Mouse (Mus musculus): Measurements from ENCODE around the gene Aox1. TPM values are rescaled to one million over a fixed set of nuclear protein-coding genes. Genes with fewer than 3 reads are reported as not detected.

The Aox1 gene
- polyA plus RNA-seq, 2 experiments, result 0.16 to 0.32 TPM

- H3K4me2 ChIP-seq (ENCODE audit: low read depth), result no peak overlapping the region
- H3K27ac ChIP-seq, result no peak overlapping the region
- H3K9ac ChIP-seq (replicated peaks), result no peak overlapping the region
- WGBS (ENCODE audit: insufficient replicate concordance), result 68% methylated on average over 5 of the region's 5 CpGs
- DNase-seq (ENCODE audit: low read depth in 3 of 3, low spot score in 3 of 3) (no peak), ATAC-seq (ENCODE audit: insufficient read depth) (no peak)
- TF ChIP-seq EP300 (IDR thresholded peaks at IDR 0.05; ENCODE audit: low read depth), result no peak
- no peak for TF ChIP-seq CTCF (IDR thresholded peaks at IDR 0.05; ENCODE audit: low read depth)
- H3K9me3 ChIP-seq (ENCODE audit: control insufficient read depth, low read length), result no peaks in the 10 kb centered on the region
- no peaks in the 10 kb centered on the region for H3K36me3 ChIP-seq (replicated peaks; ENCODE audit: control insufficient read depth, insufficient read depth, low read depth)
- no peaks in the 10 kb centered on the region for H3K4me1 ChIP-seq (replicated peaks; ENCODE audit: control insufficient read depth in 2 of 2, insufficient read depth in 2 of 2, low read length in 1 of 2)
- no peak overlapping the region for H3K4me3 ChIP-seq (ENCODE audit: insufficient read depth in 1 of 2, low read depth in 2 of 2, low read length in 2 of 2)
- no peaks in the 10 kb centered on the region for H3K27me3 ChIP-seq (ENCODE audit: control insufficient read depth, insufficient read depth, low read length)
Observed at GRCm38 (mm10) chr1:58049126-58049525, 19.4 kb downstream of the Aox1 start.

- TF ChIP-seq EP300 (IDR thresholded peaks at IDR 0.05; ENCODE audit: low read depth) (no peak), CTCF (IDR thresholded peaks at IDR 0.05; ENCODE audit: low read depth) (no peak)
- Histone ChIP-seq H3K9me3 (ENCODE audit: control insufficient read depth, low read length) (no peaks in the 10 kb centered on the region), H3K36me3 (replicated peaks; ENCODE audit: control insufficient read depth, insufficient read depth, low read depth) (no peaks in the 10 kb centered on the region), H3K27ac (no peak overlapping the region), H3K4me1 (replicated peaks; ENCODE audit: control insufficient read depth in 2 of 2, insufficient read depth in 2 of 2, low read length in 1 of 2) (0 out of 4 replicates have a peak, but pooled peaks cover 0 to 2% of the 10 kb centered on the region in 2 experiments), H3K4me3 (ENCODE audit: insufficient read depth in 1 of 2, low read depth in 2 of 2, low read length in 2 of 2) (no peak overlapping the region), H3K9ac (replicated peaks) (no peak overlapping the region), H3K27me3 (ENCODE audit: control insufficient read depth, insufficient read depth, low read length) (no peaks in the 10 kb centered on the region), H3K4me2 (ENCODE audit: low read depth) (no peak overlapping the region)
- 76% methylated on average over 11 of the region's 11 CpGs for WGBS (ENCODE audit: insufficient replicate concordance)
- no peak for DNase-seq (ENCODE audit: low read depth in 3 of 3, low spot score in 3 of 3)
- no peak for ATAC-seq (ENCODE audit: insufficient read depth)
Observed at GRCm38 (mm10) chr1:58055598-58055997, 25.9 kb downstream of the Aox1 start.

- no peak overlapping the region for H3K4me3 ChIP-seq (ENCODE audit: insufficient read depth in 1 of 2, low read depth in 2 of 2, low read length in 2 of 2)
- H3K36me3 ChIP-seq (replicated peaks; ENCODE audit: control insufficient read depth, insufficient read depth, low read depth), result no peaks in the 10 kb centered on the region
- no peak for TF ChIP-seq CTCF (IDR thresholded peaks at IDR 0.05; ENCODE audit: low read depth)
- no peak for TF ChIP-seq EP300 (IDR thresholded peaks at IDR 0.05; ENCODE audit: low read depth)
- DNase-seq (ENCODE audit: low read depth in 3 of 3, low spot score in 3 of 3), result no peak
- WGBS (ENCODE audit: insufficient replicate concordance), result 58% methylated on average over 13 of the region's 13 CpGs
- H3K4me2 ChIP-seq (ENCODE audit: low read depth), result no peak overlapping the region
- H3K9me3 ChIP-seq (ENCODE audit: control insufficient read depth, low read length), result no peaks in the 10 kb centered on the region
- no peak overlapping the region for H3K27ac ChIP-seq
- H3K4me1 ChIP-seq (replicated peaks; ENCODE audit: control insufficient read depth in 2 of 2, insufficient read depth in 2 of 2, low read length in 1 of 2), result 0 out of 4 replicates have a peak, but pooled peaks cover 0 to 2% of the 10 kb centered on the region in 2 experiments
- H3K27me3 ChIP-seq (ENCODE audit: control insufficient read depth, insufficient read depth, low read length), result no peaks in the 10 kb centered on the region
- no peak for ATAC-seq (ENCODE audit: insufficient read depth)
- H3K9ac ChIP-seq (replicated peaks), result no peak overlapping the region
Observed at GRCm38 (mm10) chr1:58056074-58056807, 26.5 kb downstream of the Aox1 start.

GRCm38 (mm10) chr1:58056939-58057338 is 27.2 kb downstream of the Aox1 start:
- no peak for DNase-seq (ENCODE audit: low read depth in 3 of 3, low spot score in 3 of 3)
- H3K9me3 ChIP-seq (ENCODE audit: control insufficient read depth, low read length), result no peaks in the 10 kb centered on the region
- no peaks in the 10 kb centered on the region for H3K27me3 ChIP-seq (ENCODE audit: control insufficient read depth, insufficient read depth, low read length)
- no peak for TF ChIP-seq CTCF (IDR thresholded peaks at IDR 0.05; ENCODE audit: low read depth)
- no peak for TF ChIP-seq EP300 (IDR thresholded peaks at IDR 0.05; ENCODE audit: low read depth)
- H3K27ac ChIP-seq, result no peak overlapping the region
- no peak overlapping the region for H3K9ac ChIP-seq (replicated peaks)
- WGBS (ENCODE audit: insufficient replicate concordance), result 65% methylated on average over 11 of the region's 11 CpGs
- no peaks in the 10 kb centered on the region for H3K36me3 ChIP-seq (replicated peaks; ENCODE audit: control insufficient read depth, insufficient read depth, low read depth)
- no peak overlapping the region for H3K4me3 ChIP-seq (ENCODE audit: insufficient read depth in 1 of 2, low read depth in 2 of 2, low read length in 2 of 2)
- 0 out of 4 replicates have a peak, but pooled peaks cover 0 to 2% of the 10 kb centered on the region in 2 experiments for H3K4me1 ChIP-seq (replicated peaks; ENCODE audit: control insufficient read depth in 2 of 2, insufficient read depth in 2 of 2, low read length in 1 of 2)
- no peak overlapping the region for H3K4me2 ChIP-seq (ENCODE audit: low read depth)
- no peak for ATAC-seq (ENCODE audit: insufficient read depth)

GRCm38 (mm10) chr1:58058846-58059245 is 29.1 kb downstream of the Aox1 start:
- 81% methylated on average over 4 of the region's 4 CpGs for WGBS (ENCODE audit: insufficient replicate concordance)
- Histone ChIP-seq H3K4me3 (ENCODE audit: insufficient read depth in 1 of 2, low read depth in 2 of 2, low read length in 2 of 2) (no peak overlapping the region), H3K36me3 (replicated peaks; ENCODE audit: control insufficient read depth, insufficient read depth, low read depth) (no peaks in the 10 kb centered on the region), H3K27ac (no peak overlapping the region), H3K4me2 (ENCODE audit: low read depth) (no peak overlapping the region), H3K9me3 (ENCODE audit: control insufficient read depth, low read length) (no peaks in the 10 kb centered on the region), H3K4me1 (replicated peaks; ENCODE audit: control insufficient read depth in 2 of 2, insufficient read depth in 2 of 2, low read length in 1 of 2) (0 out of 4 replicates have a peak, but pooled peaks cover 0 to 2% of the 10 kb centered on the region in 2 experiments), H3K27me3 (ENCODE audit: control insufficient read depth, insufficient read depth, low read length) (no peaks in the 10 kb centered on the region), H3K9ac (replicated peaks) (no peak overlapping the region)
- DNase-seq (ENCODE audit: low read depth in 3 of 3, low spot score in 3 of 3) (no peak), ATAC-seq (ENCODE audit: insufficient read depth) (no peak)
- TF ChIP-seq CTCF (IDR thresholded peaks at IDR 0.05; ENCODE audit: low read depth) (no peak), EP300 (IDR thresholded peaks at IDR 0.05; ENCODE audit: low read depth) (no peak)

All from liver, embryonic 14.5 days (tissue).